Mouse (Mus musculus) megakaryocyte, adult 5-6 weeks (primary cell): ENCODE data around the gene Ipo9. TPM values are rescaled to one million over a fixed set of nuclear protein-coding genes. Genes with fewer than 3 reads are reported as not detected.

ENCODE experiments used
- ATAC-seq: 2 replicates; pipeline ENCODE4 v1.8.0; 2016; ENCODE audit warnings: mild to moderate bottlenecking, inconsistent platforms; ENCODE audit not compliant: poor library complexity, severe bottlenecking
- total RNA-seq, 2 experiments: library from RNA; stranded (forward) in 1 of 2; stranded (reverse) in 1 of 2; fragments of 153-499, 151-499 nt in 1 of 2; fragments of 221-1000, 200-1000 nt in 1 of 2; gene quantifications; 2 replicates each; pipeline versions ENCODE4 v1.2.3 to v1.2.4; 2015 to 2017

The Ipo9 gene
- total RNA-seq, 2 experiments from 2014 or later, result 28.6 to 33.6 TPM

DNA sequence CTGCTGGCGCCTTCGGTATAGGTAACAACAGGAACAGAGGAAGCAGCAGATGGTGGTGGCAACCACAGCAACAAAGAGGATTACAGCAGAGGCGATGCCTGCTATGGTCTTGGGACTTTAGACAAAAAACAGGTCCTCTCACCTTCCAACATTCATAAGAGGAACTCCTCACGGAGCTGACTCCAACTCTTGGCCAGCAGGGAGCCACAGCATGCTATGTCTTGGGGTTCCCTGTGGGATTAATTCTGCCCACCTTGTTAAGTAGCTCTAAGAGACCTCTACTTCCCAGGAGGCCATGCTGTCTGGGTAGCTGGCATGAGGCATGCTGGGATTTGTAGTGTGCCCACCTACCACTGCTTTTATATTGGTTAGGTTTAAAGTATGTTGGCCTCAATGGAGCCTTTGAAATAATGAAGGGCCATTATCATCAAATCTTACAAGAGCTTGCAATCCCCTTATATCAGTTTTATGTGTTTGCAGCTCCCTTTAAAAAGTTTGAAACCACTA, 57.1 kb downstream of the Ipo9 start:
- no peak for ATAC-seq

DNA sequence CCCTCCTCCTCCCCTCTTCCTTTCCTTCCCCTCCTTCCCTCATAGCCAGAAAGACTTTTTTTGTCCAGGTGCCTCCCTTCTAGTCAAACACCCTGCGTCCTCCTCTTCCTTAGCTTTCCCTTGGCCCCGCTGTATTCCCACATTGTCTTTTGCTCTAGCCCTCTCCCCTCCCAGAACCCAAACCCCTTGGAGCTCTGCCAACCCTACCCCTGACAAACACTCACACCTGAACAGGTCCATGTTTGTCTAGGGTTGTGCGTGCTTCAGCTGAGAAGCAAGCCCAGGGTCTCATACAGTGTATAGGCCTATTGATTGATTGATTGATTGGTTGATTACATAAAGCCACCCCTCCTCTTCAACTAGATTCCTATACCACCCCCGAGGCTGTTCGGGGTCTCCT, 60.9 kb downstream of the Ipo9 start:
- no peak for ATAC-seq

- ATAC-seq, result no peak
Observed at GRCm38 (mm10) chr1:135368982-135369381, 61.3 kb downstream of the Ipo9 start.

DNA sequence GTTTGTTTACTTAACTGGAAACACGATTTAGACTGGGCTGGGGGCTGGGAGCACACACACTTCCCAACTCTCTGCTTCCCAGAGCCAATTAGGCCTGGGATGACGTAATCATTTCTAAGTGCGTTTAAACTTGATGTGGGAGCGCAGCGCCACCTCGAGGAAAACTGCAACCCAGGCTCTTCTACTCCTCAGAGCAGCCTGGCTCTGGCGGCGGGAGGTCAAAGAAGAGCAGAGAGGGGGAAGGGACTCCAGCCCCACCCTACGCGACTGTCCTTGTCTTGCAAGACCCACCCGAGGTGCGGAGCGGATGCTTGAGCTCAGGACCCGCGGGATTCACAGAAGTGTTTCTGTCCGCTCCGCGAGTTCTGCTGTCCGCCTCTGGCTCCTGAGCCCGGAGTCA, 62.1 kb downstream of the Ipo9 start:
- ATAC-seq, result peak; percentile 73

- no peak for ATAC-seq
Observed at GRCm38 (mm10) chr1:135367595-135367994, 62.7 kb downstream of the Ipo9 start.

GRCm38 (mm10) chr1:135367005-135367404, 63.3 kb downstream of the Ipo9 start:
- no peak for ATAC-seq

- no peak for ATAC-seq
Observed at GRCm38 (mm10) chr1:135366380-135366779, 63.9 kb downstream of the Ipo9 start.

DNA sequence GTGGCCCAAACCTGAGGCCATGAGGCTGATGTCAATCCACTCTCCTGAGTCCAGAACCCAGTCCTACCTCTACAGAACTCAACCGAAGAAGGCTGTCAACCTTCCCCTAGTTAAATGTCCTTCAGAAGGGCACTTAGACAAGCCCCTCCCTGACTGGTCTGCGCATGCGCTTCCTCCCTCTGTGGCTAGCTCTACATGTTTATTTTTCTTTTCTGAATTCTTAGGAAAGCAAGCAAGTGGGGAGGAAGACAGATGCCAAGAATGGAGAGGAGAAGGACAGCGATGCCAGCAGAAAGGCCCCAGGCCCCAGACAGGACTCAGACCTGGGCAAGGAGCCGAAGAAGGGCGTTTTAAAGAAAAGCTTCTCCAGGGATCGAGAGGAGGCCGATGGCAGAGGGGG, 66.9 kb downstream of the Ipo9 start:
- ATAC-seq, result no peak

GRCm38 (mm10) chr1:135362115-135362514, 68.2 kb downstream of the Ipo9 start:
- ATAC-seq, result no peak

DNA sequence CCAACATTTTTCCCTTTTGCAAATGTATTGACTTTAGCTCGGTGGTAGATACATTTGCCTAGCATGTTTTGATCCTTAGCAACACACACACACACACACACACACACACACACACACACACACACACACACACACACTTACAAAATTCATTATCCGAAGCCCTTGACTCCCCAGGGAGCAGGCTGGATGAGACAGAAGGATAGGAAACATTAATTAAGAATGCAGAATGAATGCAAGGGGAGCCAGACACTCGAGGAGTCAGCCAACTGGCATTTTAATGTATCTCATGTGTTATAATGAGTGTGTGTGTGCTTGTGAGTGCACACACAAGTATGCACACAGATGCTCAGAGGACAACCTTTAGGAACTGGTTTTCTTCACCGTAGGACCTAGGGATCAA, 68.8 kb downstream of the Ipo9 start:
- ATAC-seq, result no peak

- ATAC-seq, result no peak
Observed at GRCm38 (mm10) chr1:135359071-135359470, 71.2 kb downstream of the Ipo9 start.

- ATAC-seq, result no peak
Observed at GRCm38 (mm10) chr1:135351953-135352352, 78.3 kb downstream of the Ipo9 start.

DNA sequence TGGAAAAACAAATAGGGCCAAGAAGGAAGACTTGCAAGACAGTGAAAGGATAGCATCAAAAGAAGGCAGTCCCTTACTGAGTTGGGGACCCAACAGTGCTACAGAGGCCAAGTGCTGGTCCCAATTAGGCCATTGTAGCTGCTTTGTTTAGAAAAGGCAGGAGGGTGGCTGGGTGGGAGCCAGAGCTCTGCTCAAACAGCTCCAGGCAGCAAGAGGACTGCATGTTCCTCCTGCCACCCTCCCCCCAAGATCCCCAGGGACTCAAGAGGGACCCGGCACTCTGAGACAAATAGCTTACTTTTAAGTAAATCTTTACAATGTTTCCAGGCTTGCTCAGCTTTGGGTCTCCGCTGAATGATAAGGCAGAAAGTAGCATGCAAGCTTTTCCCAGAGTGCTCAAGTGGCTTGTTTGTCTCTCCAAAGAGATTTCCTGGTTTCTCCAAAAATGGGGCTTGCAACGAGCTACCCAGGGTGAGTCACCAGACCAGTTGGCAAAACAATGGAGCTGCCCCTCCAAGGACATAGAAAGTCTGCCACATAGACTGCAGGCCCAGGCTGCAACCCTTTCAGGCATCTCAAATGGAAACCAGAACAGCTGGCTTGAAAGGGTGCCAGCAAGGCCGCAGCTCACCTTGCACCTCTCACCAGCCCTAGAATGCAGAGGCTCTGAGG, 82.7 kb downstream of the Ipo9 start:
- no peak for ATAC-seq

DNA sequence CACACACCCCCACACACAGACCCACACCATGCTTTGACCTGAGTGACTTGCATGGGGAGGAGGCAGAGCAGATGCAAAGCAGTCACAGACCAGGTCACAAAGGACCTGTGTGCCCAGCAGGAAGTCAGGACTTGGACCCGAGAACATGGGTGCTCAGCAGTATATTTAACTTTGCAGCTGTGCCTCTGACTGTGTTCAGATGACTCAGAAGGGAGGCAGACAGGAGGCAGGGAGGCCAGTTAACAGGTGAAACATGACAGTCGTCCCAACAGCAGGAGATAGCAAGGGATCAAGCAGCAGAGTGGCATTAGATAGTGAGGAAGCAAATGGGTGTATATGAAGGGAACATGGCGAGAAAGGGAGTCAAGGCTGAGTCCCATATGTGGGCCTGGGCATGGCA, 83.4 kb downstream of the Ipo9 start:
- ATAC-seq, result no peak

DNA sequence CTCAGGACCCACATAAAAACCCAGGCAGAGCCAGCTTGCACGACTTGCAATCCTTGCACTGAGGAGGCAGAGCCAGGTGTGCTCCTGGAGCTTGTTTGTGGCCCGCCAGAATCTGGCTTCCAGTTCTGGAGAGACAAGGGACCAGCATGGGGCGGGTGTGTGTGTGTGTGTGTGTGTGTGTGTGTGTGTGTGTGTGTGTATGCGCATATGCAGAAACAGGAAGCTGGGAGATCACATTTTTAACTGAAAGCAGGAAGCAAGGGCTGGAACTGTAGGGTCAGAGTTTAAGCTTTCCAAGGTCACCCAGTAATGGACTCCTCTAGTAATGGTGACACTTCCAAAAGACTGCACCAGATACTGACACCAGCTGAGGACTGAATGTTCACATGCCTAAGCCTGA, 86.3 kb downstream of the Ipo9 start:
- ATAC-seq, result no peak

- ATAC-seq, result no peak
Observed at GRCm38 (mm10) chr1:135341947-135342346, 88.4 kb downstream of the Ipo9 start.

Other genes with a start within 250 kb of the Ipo9 start
- gene Elf3, start 171.9 kb downstream of the Ipo9 start, total RNA-seq (2015), result not detected in 2 replicates
- gene Elf3, start 171.9 kb downstream of the Ipo9 start, total RNA-seq (2017), result not detected in 2 replicates
- 127 TPM in 2 replicates for gene Rnpep, start 146.4 kb downstream of the Ipo9 start, total RNA-seq (2015)
- gene Rnpep, start 146.4 kb downstream of the Ipo9 start, total RNA-seq (2017), result 118 and 122 TPM in 2 replicates
- 55.0 and 67.3 TPM in 2 replicates for gene Timm17a, start 116.7 kb downstream of the Ipo9 start, total RNA-seq (2015)
- gene Timm17a, start 116.7 kb downstream of the Ipo9 start, total RNA-seq (2017), result 14.1 and 20.0 TPM in 2 replicates
- not detected in 2 replicates for gene Lmod1, start 105.7 kb downstream of the Ipo9 start, total RNA-seq (2015)
- gene Lmod1, start 105.7 kb downstream of the Ipo9 start, total RNA-seq (2017), result not detected in 2 replicates
- gene Shisa4, start 55.3 kb downstream of the Ipo9 start, total RNA-seq (2015), result not detected in 2 replicates
- 0.53 TPM in 1 of 2 replicates, not detected in the other for gene Shisa4, start 55.3 kb downstream of the Ipo9 start, total RNA-seq (2017)
- gene Nav1, start 176.8 kb upstream of the Ipo9 start, total RNA-seq (2015), result 36.2 and 44.1 TPM in 2 replicates
- gene Nav1, start 176.8 kb upstream of the Ipo9 start, total RNA-seq (2017), result 6.2 and 10.8 TPM in 2 replicates